Mouse (Mus musculus): Measurements from ENCODE around the gene Gadd45gip1.
"Not testable (repeated sequence)": the region's sequence is repeated elsewhere in the genome, so short reads cannot be mapped to it uniquely, and the experiment has no call there.

Gene Gadd45gip1

GRCm38 (mm10) chr8:84797256-84797797 lies 34.0 kb upstream of the Gadd45gip1 start:
- DNase-seq (ENCODE audit: low read depth, low spot score), result no peak

GRCm38 (mm10) chr8:84797971-84798370 lies 33.4 kb upstream of the Gadd45gip1 start:
- no peak for DNase-seq (ENCODE audit: low read depth, low spot score)

DNA sequence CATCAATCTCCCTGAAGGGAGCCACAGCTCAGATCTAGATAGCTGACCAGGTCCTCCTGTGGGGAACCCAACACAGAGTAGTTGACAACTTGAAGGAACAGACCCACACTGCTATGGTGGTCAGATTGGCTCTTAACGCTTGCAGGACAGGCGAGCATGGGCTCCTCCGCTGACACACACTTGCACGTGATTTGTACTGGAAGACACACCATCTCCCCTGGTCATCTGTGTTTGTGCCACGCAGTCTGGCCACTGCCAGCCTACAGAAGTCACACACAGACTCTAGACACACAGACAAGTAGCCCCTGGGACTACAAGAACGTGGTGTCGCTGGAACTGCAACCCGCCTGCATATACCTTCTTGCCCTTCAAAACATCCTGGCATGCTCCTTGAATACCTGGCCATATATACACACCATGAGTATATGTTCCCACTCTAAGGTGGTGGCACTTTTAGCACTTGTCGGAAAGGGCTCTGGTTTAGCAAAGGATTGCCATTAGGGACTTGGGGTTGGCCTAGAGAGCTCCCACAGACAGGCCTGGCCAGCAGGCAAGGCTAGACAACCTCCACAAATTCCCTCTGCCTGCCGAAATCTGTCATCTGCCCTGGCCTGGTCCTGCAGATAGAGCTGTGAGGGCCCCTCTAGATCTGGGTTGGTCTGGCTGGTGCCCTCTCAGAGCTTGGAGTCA lies 32.7 kb upstream of the Gadd45gip1 start:
- DNase-seq (ENCODE audit: low read depth, low spot score), result no peak

DNA sequence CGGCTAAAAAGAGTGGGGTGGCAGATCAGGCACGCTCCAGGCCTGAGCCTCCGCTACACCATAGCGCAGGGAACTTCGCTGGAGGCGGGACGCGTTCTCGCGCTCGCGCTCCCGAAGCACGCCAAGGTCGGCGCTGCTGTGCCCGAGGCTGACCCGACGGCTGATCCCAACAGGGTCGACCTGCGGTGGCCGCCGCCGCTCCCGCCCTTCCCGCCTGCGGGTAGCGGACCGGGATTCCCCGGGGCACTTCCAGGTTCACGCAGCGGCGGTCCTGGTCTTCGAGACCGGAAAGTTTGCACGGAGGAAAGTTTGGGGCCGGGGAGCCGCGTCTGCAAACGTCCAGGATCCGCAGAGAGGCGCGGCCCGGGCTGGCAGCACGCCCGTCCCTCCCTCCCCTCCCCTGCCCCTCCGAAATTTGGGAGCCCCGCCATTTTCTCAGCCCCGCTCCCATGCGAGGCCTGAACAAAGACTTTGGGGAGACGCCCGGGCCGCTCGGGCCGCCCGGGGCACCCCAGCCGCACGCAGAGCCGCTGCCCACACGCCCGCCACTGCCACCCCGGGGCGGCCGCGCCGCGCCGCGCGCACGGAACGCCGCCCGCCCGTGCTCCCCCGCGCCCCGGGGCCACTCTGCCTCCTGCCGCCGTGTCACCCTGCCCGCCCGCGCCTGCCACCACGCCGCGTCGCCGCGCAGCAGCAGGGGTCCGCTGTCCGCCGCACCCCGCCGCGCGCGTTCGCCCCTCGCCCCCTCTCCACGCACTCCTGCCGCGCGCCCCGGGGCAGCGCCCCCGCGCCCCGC lies 32.0 kb upstream of the Gadd45gip1 start:
- DNase-seq (ENCODE audit: low read depth, low spot score), result peak; percentile 45

DNA sequence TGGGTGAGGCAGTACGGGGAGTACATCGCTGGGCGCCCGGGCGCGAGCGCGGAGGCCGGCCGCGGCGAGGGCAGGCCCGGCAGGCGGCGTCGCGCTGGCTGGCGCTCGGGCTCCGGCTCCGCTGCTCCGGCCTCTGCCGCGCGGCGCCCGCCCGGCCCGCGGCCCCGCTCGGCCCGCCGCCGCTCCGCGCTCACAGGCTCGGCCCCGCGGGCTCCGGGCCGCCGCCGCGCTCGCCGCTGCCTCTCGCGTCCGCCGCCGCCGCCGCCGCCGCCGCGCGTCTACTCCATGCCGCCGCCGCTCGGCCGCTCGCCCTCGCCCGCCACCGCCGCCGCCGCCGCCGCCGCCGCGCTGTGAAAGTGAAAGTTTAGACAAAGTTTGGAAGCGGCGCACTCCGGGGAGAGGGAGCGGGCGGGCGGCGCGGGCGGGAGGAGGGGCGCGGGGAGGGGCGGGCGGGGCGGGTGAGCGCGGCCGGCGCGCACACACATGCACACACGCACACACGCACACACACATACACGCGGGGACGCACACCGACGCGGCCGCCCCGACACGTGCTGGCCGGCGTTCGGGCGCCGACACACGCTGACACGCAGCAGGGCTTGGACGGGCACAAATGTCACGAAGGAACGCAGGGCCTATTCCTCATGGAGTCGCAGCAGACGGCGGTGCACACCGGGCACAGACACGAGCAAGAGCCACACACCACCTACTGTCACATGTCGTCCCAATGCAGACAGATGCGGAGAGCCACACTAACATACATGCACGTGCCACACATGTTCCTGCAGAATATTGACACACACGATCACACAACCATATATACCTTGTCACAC lies 31.1 kb upstream of the Gadd45gip1 start, which contains the start of gene Nfix:
Nfix (minus strand) TSS at position 346 of the 833 bp plus-strand sequence.
- peak; percentile 71 for DNase-seq (ENCODE audit: low read depth, low spot score)

GRCm38 (mm10) chr8:84806031-84806430 lies 25.3 kb upstream of the Gadd45gip1 start:
- no peak for DNase-seq (ENCODE audit: low read depth, low spot score)

GRCm38 (mm10) chr8:84809109-84809940 lies 22.0 kb upstream of the Gadd45gip1 start:
- no peak for DNase-seq (ENCODE audit: low read depth, low spot score)

DNA sequence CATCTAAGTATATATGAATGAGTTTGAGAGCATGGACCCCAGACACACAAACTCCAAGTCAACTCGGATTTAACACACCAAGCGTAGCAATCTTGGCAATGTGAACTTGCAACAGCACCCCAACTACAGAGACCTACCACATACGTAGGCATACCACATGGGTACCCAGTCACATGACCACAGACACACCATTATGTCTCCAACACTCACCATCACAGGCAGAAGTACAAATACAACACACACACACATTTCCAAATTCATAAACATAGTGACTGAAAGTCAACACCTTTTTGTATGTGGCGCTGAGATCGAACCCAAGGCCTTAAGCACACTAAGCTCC lies 21.4 kb upstream of the Gadd45gip1 start:
- DNase-seq (ENCODE audit: low read depth, low spot score), result no peak

GRCm38 (mm10) chr8:84810896-84811295 lies 20.4 kb upstream of the Gadd45gip1 start:
- peak; percentile 87 for DNase-seq (ENCODE audit: low read depth, low spot score)

DNA sequence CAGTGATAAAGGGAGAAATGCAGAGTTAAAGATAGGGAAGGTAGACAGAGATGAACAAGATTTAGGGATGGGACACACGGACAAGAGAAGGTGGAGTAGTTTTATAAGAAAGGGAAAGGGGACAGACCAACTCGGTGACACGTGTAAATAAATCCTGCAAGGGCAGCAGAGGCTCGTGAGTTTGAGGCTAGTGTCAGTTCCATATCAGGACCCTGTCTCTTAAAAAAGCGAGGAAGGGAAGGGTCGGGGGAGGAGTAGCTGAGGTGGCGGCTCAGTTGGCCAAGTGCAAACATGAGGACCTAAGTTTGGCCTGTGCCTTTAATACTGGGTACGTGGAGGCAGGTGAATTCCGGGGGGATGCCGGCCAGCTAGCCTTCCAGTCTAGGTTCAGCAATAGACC lies 20.0 kb upstream of the Gadd45gip1 start:
- no peak for DNase-seq (ENCODE audit: low read depth, low spot score)

DNA sequence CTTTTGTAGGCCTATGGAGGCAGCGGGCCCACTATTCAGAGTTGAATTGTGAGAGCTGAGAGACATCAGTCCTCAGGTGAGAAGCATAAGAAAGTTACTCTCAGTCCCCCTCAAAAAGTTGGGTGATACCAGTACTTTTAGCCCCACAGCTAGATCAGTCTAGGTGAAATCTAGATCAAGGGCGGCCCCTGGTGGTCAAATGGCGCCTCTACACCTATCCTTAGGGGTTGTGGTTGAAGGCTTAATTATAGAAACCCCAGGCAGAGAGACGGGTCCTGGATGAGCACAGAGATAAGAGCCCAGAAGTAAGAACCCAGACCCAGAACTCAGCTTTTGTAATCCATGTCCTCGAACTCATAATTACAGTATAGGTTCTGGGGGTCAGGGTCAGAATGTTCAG lies 18.3 kb upstream of the Gadd45gip1 start:
- DNase-seq (ENCODE audit: low read depth, low spot score), result peak; percentile 88

GRCm38 (mm10) chr8:84813830-84814229 lies 17.5 kb upstream of the Gadd45gip1 start:
- no peak for DNase-seq (ENCODE audit: low read depth, low spot score)

DNA sequence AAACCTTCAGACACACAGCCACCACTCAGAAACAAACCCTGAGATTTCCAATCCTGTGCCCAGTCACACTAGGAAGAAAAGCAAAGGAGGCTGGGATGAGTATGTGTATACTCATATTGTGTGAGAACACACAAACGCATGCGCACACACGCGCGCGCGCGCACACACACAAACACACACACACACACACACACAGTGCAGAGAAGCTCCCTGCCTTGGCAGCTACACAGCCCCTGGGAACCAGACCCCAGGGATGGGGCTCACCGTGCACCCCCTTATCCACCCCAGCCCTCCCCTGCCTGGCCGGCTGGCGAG lies 17.1 kb upstream of the Gadd45gip1 start:
- no peak for DNase-seq (ENCODE audit: low read depth, low spot score)

DNA sequence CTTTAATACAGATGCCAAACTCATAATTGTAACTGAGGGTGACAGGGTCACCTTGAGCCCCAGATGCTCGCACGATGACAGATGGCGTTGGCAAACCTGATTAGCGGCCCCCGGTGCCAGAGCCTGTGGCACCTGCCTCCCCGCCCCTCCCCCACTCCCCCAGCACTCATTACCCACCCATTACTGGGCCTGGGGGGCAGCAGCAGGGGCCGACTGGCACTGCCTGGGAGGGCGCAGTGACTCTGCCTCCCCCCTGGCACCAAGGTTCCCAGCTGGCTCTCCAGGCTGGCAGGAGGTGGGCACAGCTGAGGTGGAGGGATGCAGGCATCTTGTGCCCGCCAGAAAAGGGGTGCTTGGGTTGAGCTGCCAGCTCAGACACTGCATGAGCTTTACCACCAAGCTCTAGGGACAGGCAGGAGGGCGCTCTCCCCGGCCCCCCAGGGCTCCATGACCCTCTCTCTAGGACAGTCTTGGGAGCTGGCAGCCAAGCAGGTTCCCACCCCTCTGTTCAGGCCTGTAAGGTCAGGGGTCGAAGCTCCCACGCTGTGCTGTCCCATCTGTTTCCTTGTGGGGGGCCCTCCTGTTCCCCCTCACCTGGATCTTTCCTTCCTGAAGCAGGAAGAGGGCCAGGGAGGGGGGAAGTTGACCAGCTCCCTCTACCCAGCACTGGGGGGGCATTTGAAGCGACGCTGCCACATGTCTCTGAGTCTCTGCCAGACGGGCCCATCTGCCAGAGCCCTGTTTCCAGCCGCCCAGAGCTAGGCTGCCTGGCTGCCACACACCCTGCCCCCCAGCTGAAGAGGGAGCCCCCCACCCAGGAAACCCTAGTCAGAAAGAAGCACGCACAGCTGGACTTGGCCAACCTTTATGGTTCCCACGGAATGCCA lies 16.5 kb upstream of the Gadd45gip1 start:
- no peak for DNase-seq (ENCODE audit: low read depth, low spot score)

DNA sequence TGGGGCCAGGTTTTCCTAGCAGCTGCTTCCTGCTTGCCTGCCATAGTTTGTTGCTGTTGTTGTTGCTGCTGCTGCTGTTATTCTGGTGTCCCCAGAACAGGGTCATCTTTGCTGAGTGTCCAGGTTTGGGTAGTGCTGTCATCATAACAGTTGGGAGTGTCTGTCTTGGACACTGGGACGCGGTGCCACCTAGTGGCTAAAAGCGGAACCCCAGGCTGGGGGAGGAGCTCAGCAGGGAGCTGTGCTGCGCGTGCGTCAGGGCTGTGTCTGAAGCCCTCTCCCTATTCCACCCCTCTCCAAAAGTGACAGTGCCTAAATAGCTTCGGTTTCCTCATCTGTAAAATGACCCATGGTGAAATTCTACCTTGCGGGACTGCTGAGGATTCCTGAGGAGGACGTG lies 15.8 kb upstream of the Gadd45gip1 start:
- peak; percentile 93 for DNase-seq (ENCODE audit: low read depth, low spot score)

DNA sequence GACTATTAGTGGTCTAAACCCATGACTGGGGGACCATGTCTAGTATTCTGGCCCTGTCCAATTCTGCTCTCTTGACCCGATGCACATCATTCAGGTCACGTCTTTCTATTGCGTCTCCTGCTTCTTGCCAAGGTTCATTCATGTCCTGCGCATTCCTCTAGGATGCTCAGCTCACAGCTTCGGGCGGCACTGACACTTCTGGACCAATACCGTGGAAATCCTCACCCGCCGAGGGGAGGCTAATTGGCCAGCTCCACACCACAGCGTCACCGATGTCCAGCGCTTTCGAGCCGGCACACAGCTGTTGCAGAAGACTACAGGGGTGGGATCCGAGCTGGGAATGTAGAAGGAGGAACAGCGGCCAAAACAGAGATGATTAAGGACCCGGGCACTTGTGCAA lies 15.2 kb upstream of the Gadd45gip1 start:
- no peak for DNase-seq (ENCODE audit: low read depth, low spot score)

GRCm38 (mm10) chr8:84822723-84823122 lies 8.6 kb upstream of the Gadd45gip1 start, which contains the start of gene Dand5:
TSS of gene Dand5 (minus strand) at chr8:84822823.
- no peak for DNase-seq (ENCODE audit: low read depth, low spot score)

DNA sequence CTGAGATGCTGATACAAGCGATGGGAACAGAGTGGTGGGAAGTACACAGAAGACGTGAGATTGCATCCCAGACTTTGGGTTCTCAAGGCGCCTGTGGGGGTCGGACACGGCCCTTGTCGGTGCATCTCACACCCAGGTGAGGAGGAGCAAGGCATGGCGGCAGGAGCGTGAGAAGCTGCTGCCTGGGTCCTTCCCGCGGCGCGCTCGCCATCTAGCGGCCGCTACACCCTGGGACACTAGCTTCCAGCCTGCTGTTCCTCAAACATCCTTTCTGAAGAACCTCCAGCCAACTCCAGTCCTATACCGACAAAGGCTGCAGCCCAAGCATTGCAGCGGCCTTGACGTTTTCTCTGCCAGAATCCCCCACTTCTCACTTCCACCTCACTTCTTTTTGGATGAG lies 7.7 kb upstream of the Gadd45gip1 start:
- peak; percentile 91 for DNase-seq (ENCODE audit: low read depth, low spot score)

- DNase-seq (ENCODE audit: low read depth, low spot score), result peak; percentile 68
Measured at GRCm38 (mm10) chr8:84825636-84826035, 5.7 kb upstream of the Gadd45gip1 start.

DNA sequence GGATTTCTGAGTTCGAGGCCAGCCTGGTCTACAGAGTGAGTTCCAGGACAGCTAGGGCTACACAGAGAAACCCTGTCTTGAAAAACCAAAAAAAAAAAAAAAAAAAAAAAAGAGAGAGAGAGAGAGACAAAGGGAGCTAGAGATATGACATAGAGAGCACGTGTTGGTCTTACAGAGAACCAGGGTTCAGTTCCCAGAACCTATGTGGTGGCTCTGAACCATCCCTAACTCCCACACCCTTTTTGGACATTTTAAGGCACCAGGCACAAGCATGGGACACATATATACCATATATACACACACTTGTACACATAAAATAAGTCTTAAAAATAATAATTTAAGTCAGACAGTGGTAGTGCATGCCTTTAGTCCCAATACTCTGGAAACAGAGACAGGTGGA lies 4.8 kb upstream of the Gadd45gip1 start:
- not testable (repeated sequence) for DNase-seq (ENCODE audit: low read depth, low spot score)
